Mouse (Mus musculus) NIH3T3 (cell line): ENCODE data around the gene Izumo1r.

Experiments used
- DNase-seq: peaks from one replicate; pipeline ENCODE4 v3.0.0-alpha.2; 2012; ENCODE audit warnings: low read depth

Gene Izumo1r

GRCm38 (mm10) chr9:14903581-14904378 is at the start of gene Izumo1r:
Gene Izumo1r, minus strand, starts transcription at chr9:14903949.
- DNase-seq: no peak

GRCm38 (mm10) chr9:14951072-14951471 is 47.3 kb upstream of the Izumo1r start:
- DNase-seq: no peak

GRCm38 (mm10) chr9:14948843-14949242 is 45.1 kb upstream of the Izumo1r start:
- DNase-seq: no peak

GRCm38 (mm10) chr9:14946677-14947076 is 42.9 kb upstream of the Izumo1r start:
- DNase-seq: no peak

- no peak for DNase-seq
Observed at GRCm38 (mm10) chr9:14945919-14946318, 42.2 kb upstream of the Izumo1r start.

GRCm38 (mm10) chr9:14942143-14942720 is 38.5 kb upstream of the Izumo1r start:
- no peak for DNase-seq

- DNase-seq: no peak
Observed at GRCm38 (mm10) chr9:14939610-14940009, 35.9 kb upstream of the Izumo1r start.

- no peak for DNase-seq
Observed at GRCm38 (mm10) chr9:14937308-14937707, 33.6 kb upstream of the Izumo1r start.

GRCm38 (mm10) chr9:14934851-14935250 is 31.1 kb upstream of the Izumo1r start:
- no peak for DNase-seq

- DNase-seq: no peak
Observed at GRCm38 (mm10) chr9:14931943-14932342, 28.2 kb upstream of the Izumo1r start.

- no peak for DNase-seq
Observed at GRCm38 (mm10) chr9:14931211-14931610, 27.5 kb upstream of the Izumo1r start.

GRCm38 (mm10) chr9:14926593-14926992 is 22.8 kb upstream of the Izumo1r start:
- no peak for DNase-seq

GRCm38 (mm10) chr9:14923625-14924024 is 19.9 kb upstream of the Izumo1r start:
- no peak for DNase-seq

GRCm38 (mm10) chr9:14921971-14922560 is 18.3 kb upstream of the Izumo1r start:
- no peak for DNase-seq

GRCm38 (mm10) chr9:14921254-14921653 is 17.5 kb upstream of the Izumo1r start:
- DNase-seq: no peak

- DNase-seq: no peak
Observed at GRCm38 (mm10) chr9:14920608-14921007, 16.9 kb upstream of the Izumo1r start.

- DNase-seq: no peak
Observed at GRCm38 (mm10) chr9:14918825-14919668, 15.3 kb upstream of the Izumo1r start.

- no peak for DNase-seq
Observed at GRCm38 (mm10) chr9:14917661-14918060, 13.9 kb upstream of the Izumo1r start.

GRCm38 (mm10) chr9:14912037-14912436 is 8.3 kb upstream of the Izumo1r start:
- no peak for DNase-seq

- no peak for DNase-seq
Observed at GRCm38 (mm10) chr9:14909981-14910380, 6.2 kb upstream of the Izumo1r start.

GRCm38 (mm10) chr9:14907816-14908415 is 4.2 kb upstream of the Izumo1r start:
- DNase-seq: no peak

GRCm38 (mm10) chr9:14905956-14906355 is 2.2 kb upstream of the Izumo1r start:
- no peak for DNase-seq
